Mouse (Mus musculus): Measurements from ENCODE around the gene Arhgdib.

DNA sequence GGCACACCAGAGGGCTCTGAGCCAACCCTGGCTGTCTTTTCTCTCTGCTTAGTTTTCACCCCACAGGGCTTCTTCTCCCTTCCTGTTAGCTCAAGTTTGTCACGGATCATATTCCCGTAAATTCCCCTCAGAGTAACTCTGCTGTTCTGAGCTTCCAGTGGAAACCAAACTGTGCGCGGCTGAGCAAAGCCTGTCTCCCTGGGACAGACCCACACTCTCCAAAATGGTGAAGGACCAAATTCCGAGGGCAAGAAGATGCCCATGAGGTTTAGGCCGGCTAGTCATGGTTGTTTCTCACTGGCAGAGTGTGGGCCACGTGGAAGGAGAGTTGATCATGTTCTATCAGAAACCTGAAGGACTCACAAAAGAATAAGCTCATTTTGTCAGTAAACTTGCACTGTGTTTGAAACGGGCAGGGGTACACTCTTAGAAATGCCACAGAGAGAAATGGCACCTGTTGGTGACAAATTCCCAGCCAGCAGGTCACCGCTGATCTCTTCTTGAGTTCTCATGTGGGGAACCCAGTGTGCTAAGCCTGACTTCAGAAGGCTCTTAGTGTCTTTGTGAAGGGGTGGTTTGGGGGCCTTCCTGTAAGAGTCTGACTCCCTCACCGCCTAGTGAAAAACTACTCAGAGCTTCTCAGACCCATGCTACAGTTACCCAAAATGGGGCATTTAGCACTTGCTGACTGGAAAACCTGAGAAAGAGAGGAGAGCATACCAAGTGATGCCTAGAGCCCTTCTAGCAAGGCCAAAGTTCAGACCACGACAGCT, 1.3 kb downstream of the Arhgdib start:
- TF ChIP-seq CTCF (IDR thresholded peaks at IDR 0.05; ENCODE audit: extremely low read depth, insufficient read length, insufficient replicate concordance, low read depth, low read length) (no peak), POLR2A (IDR thresholded peaks at IDR 0.05; ENCODE audit: low read depth, low read length) (no peak)
